Mouse (Mus musculus) kidney, postnatal 0 days (tissue): Measurements from ENCODE around the gene Tceal5. TPM values are rescaled to one million over a fixed set of nuclear protein-coding genes. Genes with fewer than 3 reads are reported as not detected.
"Not testable (repeated sequence)": the region's sequence is repeated elsewhere in the genome, so short reads cannot be mapped to it uniquely, and the experiment has no call there.

Source experiments
- ATAC-seq: fragments of 200-750 bp; cut with Nextera tagmentation; replicated peaks from 2 replicates; pipeline ENCODE4 v1.8.0; 2017; ENCODE audit warnings: low read depth, moderate number of reproducible peaks, moderate TSS enrichment, moderate library complexity; ENCODE audit not compliant: low FRiP score
- DNase-seq: peaks from one replicate; pipeline ENCODE4 v3.0.0-alpha.2; 2016; ENCODE audit warnings: low spot score
- H3K27ac ChIP-seq: fragments of 300-500 bp; sonication (generic); 2 replicates; pipeline ENCODE4 v1.5.1; 2014; ENCODE audit warnings: mild to moderate bottlenecking
- H3K27me3 ChIP-seq: fragments of 300-500 bp; sonication (generic); 2 replicates; pipeline ENCODE4 v1.6.1; 2014; ENCODE audit warnings: low read length, mixed read lengths; ENCODE audit not compliant: insufficient read depth
- H3K36me3 ChIP-seq: fragments of 300-500 bp; sonication (generic); 2 replicates; pipeline ENCODE4 v1.6.1; 2014; ENCODE audit warnings: low read length, mixed read lengths; ENCODE audit not compliant: insufficient read depth
- H3K4me1 ChIP-seq: fragments of 300-500 bp; sonication (generic); replicated peaks from 2 replicates; pipeline ENCODE4 v1.6.1; 2014; ENCODE audit warnings: antibody characterized with exemption, low read length, mixed read lengths; ENCODE audit not compliant: insufficient read depth
- H3K4me2 ChIP-seq: fragments of 300-500 bp; sonication (generic); 2 replicates; pipeline ENCODE4 v1.6.1; 2014; ENCODE audit warnings: mild to moderate bottlenecking, low read length, moderate library complexity, mixed read lengths
- H3K4me3 ChIP-seq: fragments of 300-500 bp; sonication (generic); replicated peaks from 2 replicates; pipeline ENCODE4 v1.5.1; 2014; ENCODE audit warnings: low read depth, low read length
- H3K9ac ChIP-seq: fragments of 300-500 bp; sonication (generic); 2 replicates; pipeline ENCODE4 v1.6.1; 2014; ENCODE audit warnings: low read depth, low read length
- H3K9me3 ChIP-seq: fragments of 300-500 bp; sonication (generic); replicated peaks from 2 replicates; pipeline ENCODE4 v1.6.1; 2016; ENCODE audit warnings: low read length, inconsistent platforms, mixed read lengths
- CTCF ChIP-seq: IDR thresholded peaks from 2 replicates; pipeline ENCODE4 v1.5.1; 2016; ENCODE audit warnings: antibody characterized with exemption, low read depth, mild to moderate bottlenecking, moderate library complexity
- WGBS: fragments of 180-500 bp; shearing (Covaris S2); extraction: QIAGEN DNeasy Blood & Tissue Kit; methylation state at CpG from one replicate; pipeline ENCODE4 v1.1.7; 2014; 5-methylcytosine and 5-hydroxymethylcytosine counted together
- polyA plus RNA-seq: library from polyadenylated mRNA; unstranded; fragments of >200 nt; fragmentation: Nextera tagmentation; extraction: Ambion mirVana; gene quantifications from 2 replicates; pipeline ENCODE4 v1.2.1, GENCODE M21; 2015

Gene Tceal5
- polyA plus RNA-seq, 1 experiment from 2014 or later: 2.6 TPM

GRCm38 (mm10) chrX:136243181-136243580, 39.5 kb upstream of the Tceal5 start:
- no peak for ATAC-seq
- Histone ChIP-seq H3K4me1 (no peaks in the 10 kb centered on the region), H3K4me3 (no peak overlapping the region), H3K36me3 (no peaks in the 10 kb centered on the region), H3K9me3 (no peaks in the 10 kb centered on the region), H3K4me2 (no peak overlapping the region), H3K27me3 (no peaks in the 10 kb centered on the region), H3K9ac (no peak overlapping the region), H3K27ac (no peak overlapping the region)
- WGBS: 77% methylated on average over 2 of the region's 2 CpGs
- no peak for DNase-seq
- no peak for TF ChIP-seq CTCF

GRCm38 (mm10) chrX:136238118-136238517, 34.4 kb upstream of the Tceal5 start:
- no peak overlapping the region for H3K9ac ChIP-seq
- H3K4me2 ChIP-seq: no peak overlapping the region
- no peaks in the 10 kb centered on the region for H3K9me3 ChIP-seq
- H3K27me3 ChIP-seq: no peaks in the 10 kb centered on the region
- 54% methylated on average over 3 of the region's 3 CpGs for whole genome bisulfite sequencing
- TF ChIP-seq CTCF: peak; percentile 64
- H3K27ac ChIP-seq: no peak overlapping the region
- no peaks in the 10 kb centered on the region for H3K36me3 ChIP-seq
- no peaks in the 10 kb centered on the region for H3K4me1 ChIP-seq
- no peak overlapping the region for H3K4me3 ChIP-seq
- ATAC-seq (no peak), DNase-seq (peak; percentile 19)

DNA sequence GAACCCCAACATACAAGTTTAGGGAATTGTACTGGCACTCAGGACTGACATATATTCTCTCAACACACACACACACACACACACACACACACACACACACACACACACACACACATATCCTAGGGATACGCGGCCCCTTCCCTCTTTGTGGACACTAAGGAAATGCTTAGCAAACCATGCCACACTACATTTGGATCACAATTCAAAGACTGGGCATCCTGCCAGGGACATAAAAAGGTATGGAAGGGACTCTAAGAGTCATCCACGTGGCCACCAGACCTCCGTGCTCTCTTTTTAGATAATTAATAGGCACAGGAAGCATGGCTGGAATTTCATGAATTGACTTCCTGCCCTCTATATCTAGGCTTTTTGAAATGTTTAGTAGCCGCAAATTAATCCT, 24.1 kb upstream of the Tceal5 start:
- no peaks in the 10 kb centered on the region for H3K9me3 ChIP-seq
- no peaks in the 10 kb centered on the region for H3K36me3 ChIP-seq
- TF ChIP-seq CTCF: no peak
- no peak for ATAC-seq
- H3K4me1 ChIP-seq: no peaks in the 10 kb centered on the region
- no peak overlapping the region for H3K9ac ChIP-seq
- H3K27me3 ChIP-seq: no peaks in the 10 kb centered on the region
- WGBS: 60% methylated on average over 5 of the region's 5 CpGs
- H3K4me2 ChIP-seq: no peak overlapping the region
- H3K27ac ChIP-seq: no peak overlapping the region
- H3K4me3 ChIP-seq: no peak overlapping the region
- peak; percentile 48 for DNase-seq

- ATAC-seq (no peak), DNase-seq (no peak)
- Histone ChIP-seq H3K27ac (no peak overlapping the region), H3K9ac (no peak overlapping the region), H3K27me3 (no peaks in the 10 kb centered on the region), H3K4me2 (no peak overlapping the region), H3K4me1 (no peaks in the 10 kb centered on the region), H3K9me3 (no peaks in the 10 kb centered on the region), H3K36me3 (no peaks in the 10 kb centered on the region), H3K4me3 (no peak overlapping the region)
- 82% methylated on average over 6 of the region's 6 CpGs for WGBS
- TF ChIP-seq CTCF: no peak
Observed at GRCm38 (mm10) chrX:136223714-136224113, 20.0 kb upstream of the Tceal5 start.

DNA sequence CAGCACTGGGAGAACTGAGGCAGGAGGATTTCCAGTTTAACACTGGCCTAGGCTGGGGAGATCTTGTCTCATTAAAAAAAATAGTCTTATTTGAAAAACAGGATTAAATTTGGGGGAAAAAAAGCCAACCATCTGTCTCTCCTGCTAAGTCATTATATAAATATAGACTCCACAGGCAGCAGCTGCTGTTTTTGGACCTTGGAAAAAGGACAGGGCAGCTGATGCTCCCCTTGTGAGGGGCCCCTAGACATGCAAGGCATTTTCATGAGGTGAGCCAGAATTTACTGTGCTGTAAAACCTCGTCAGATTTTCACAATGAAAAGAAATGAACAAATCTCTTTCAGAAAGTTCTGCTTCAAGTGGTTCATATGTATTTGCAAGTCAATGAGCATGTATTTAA, 12.6 kb upstream of the Tceal5 start:
- Histone ChIP-seq H3K36me3 (no peaks in the 10 kb centered on the region), H3K27ac (no peak overlapping the region), H3K4me1 (no peaks in the 10 kb centered on the region), H3K4me2 (no peak overlapping the region), H3K27me3 (no peaks in the 10 kb centered on the region), H3K9ac (no peak overlapping the region), H3K9me3 (no peaks in the 10 kb centered on the region), H3K4me3 (no peak overlapping the region)
- no peak for TF ChIP-seq CTCF
- ATAC-seq (no peak), DNase-seq (no peak)
- WGBS: 50% methylated on average over 1 of the region's 1 CpGs

GRCm38 (mm10) chrX:136214729-136215677, 11.3 kb upstream of the Tceal5 start, which contains the start of the genes Tceal7 and Bex1:
TSS of gene Tceal7 (plus strand) at chrX:136214779.
TSS of gene Bex1 (minus strand) at chrX:136215513.
- not testable (repeated sequence) for H3K4me1 ChIP-seq, H3K9ac ChIP-seq, H3K27me3 ChIP-seq, H3K9me3 ChIP-seq, DNase-seq, H3K36me3 ChIP-seq, H3K4me3 ChIP-seq, H3K27ac ChIP-seq
- ATAC-seq: peak; percentile 87
- WGBS: 44% methylated on average over 8 of the region's 67 CpGs
- H3K4me2 ChIP-seq: peak within 1 kb of the TSS; percentile 34
